Mouse (Mus musculus) hindbrain, embryonic 14.5 days (tissue): ENCODE results near the gene G6pc. TPM values are rescaled to one million over a fixed set of nuclear protein-coding genes. Genes with fewer than 3 reads are reported as not detected.
"Not testable (repeated sequence)": the region's sequence is repeated elsewhere in the genome, so short reads cannot be mapped to it uniquely, and the experiment has no call there.

Experiments
- ATAC-seq: fragments of 200-750 bp; cut with Nextera tagmentation; 2 replicates; pipeline ENCODE4 v1.8.0; 2017; ENCODE audit warnings: moderate number of reproducible peaks, mild to moderate bottlenecking, moderate TSS enrichment, moderate library complexity; ENCODE audit not compliant: low FRiP score
- DNase-seq: peaks from one replicate; pipeline ENCODE4 v3.0.0-alpha.2; 2015; ENCODE audit warnings: low spot score
- H3K27ac ChIP-seq: fragments of 300-500 bp; sonication (generic); 2 replicates; pipeline ENCODE4 v1.5.1; 2014; ENCODE audit warnings: mild to moderate bottlenecking, moderate library complexity
- H3K27me3 ChIP-seq: fragments of 300-500 bp; sonication (generic); 2 replicates; pipeline ENCODE4 v1.6.1; 2014; ENCODE audit warnings: mild to moderate bottlenecking, low read length, mixed read lengths; ENCODE audit not compliant: control insufficient read depth, insufficient read depth
- H3K36me3 ChIP-seq: fragments of 300-500 bp; sonication (generic); replicated peaks from 2 replicates; pipeline ENCODE4 v1.6.1; 2014; ENCODE audit not compliant: control insufficient read depth, insufficient read depth
- H3K4me1 ChIP-seq: fragments of 300-500 bp; sonication (generic); replicated peaks from 2 replicates; pipeline ENCODE4 v1.6.1; 2014; ENCODE audit warnings: antibody characterized with exemption, low read length, mixed read lengths; ENCODE audit not compliant: control insufficient read depth, insufficient read depth
- H3K4me2 ChIP-seq: fragments of 300-500 bp; sonication (generic); replicated peaks from 2 replicates; pipeline ENCODE4 v1.6.1; 2014; ENCODE audit warnings: mild to moderate bottlenecking, moderate library complexity
- H3K4me3 ChIP-seq: fragments of 300-500 bp; sonication (generic); replicated peaks from 2 replicates; pipeline ENCODE4 v1.5.1; 2014; ENCODE audit warnings: mild to moderate bottlenecking, low read length
- H3K9ac ChIP-seq: fragments of 300-500 bp; sonication (generic); 2 replicates; pipeline ENCODE4 v1.6.1; 2014
- H3K9me3 ChIP-seq: fragments of 300-500 bp; sonication (generic); 2 replicates; pipeline ENCODE4 v1.6.1; 2016; ENCODE audit warnings: low read length; ENCODE audit not compliant: control insufficient read depth
- WGBS: fragments of 180-500 bp; shearing (Covaris S2); extraction: QIAGEN DNeasy Blood & Tissue Kit; methylation state at CpG from one replicate; pipeline ENCODE4 v1.1.7; 2014; 5-methylcytosine and 5-hydroxymethylcytosine counted together
- polyA plus RNA-seq: library from polyadenylated mRNA; unstranded; fragments of >200 nt; fragmentation: Nextera tagmentation; extraction: Ambion mirVana; gene quantifications from 2 replicates; pipeline ENCODE4 v1.2.1, GENCODE M21; 2014

Gene G6pc
- polyA plus RNA-seq, 1 experiment from 2014 or later = not detected

GRCm38 (mm10) chr11:101374421-101374938 is 7.1 kb downstream of the G6pc start:
- no peaks in the 10 kb centered on the region for H3K4me1 ChIP-seq
- no peaks in the 10 kb centered on the region for H3K27me3 ChIP-seq
- WGBS = 73% methylated on average over 7 of the region's 7 CpGs
- H3K9ac ChIP-seq = no peak overlapping the region
- H3K4me3 ChIP-seq = no peak overlapping the region
- H3K4me2 ChIP-seq = no peak overlapping the region
- ATAC-seq (no peak), DNase-seq (no peak)
- H3K9me3 ChIP-seq = no peaks in the 10 kb centered on the region
- H3K36me3 ChIP-seq = no peaks in the 10 kb centered on the region
- no peak overlapping the region for H3K27ac ChIP-seq

- not testable (repeated sequence) for H3K27me3 ChIP-seq, DNase-seq, H3K36me3 ChIP-seq, H3K4me2 ChIP-seq, H3K4me1 ChIP-seq, H3K9me3 ChIP-seq, H3K4me3 ChIP-seq, ATAC-seq, H3K9ac ChIP-seq, H3K27ac ChIP-seq
- WGBS = 93% methylated on average over 8 of the region's 8 CpGs
These were observed 10.8 kb downstream of the G6pc start for GRCm38 (mm10) chr11:101378196-101378595.

- ATAC-seq = no peak
- Histone ChIP-seq H3K9me3 (no peaks in the 10 kb centered on the region), H3K27ac (no peak overlapping the region), H3K36me3 (no peaks in the 10 kb centered on the region), H3K4me3 (no peak overlapping the region), H3K27me3 (no peaks in the 10 kb centered on the region), H3K4me1 (no peaks in the 10 kb centered on the region), H3K4me2 (no peak overlapping the region), H3K9ac (no peak overlapping the region)
- DNase-seq = no peak
- WGBS = 86% methylated on average over 6 of the region's 6 CpGs
These were observed 11.6 kb downstream of the G6pc start for GRCm38 (mm10) chr11:101378926-101379325.

- Histone ChIP-seq H3K36me3 (no peaks in the 10 kb centered on the region), H3K4me3 (no peak overlapping the region), H3K9ac (no peak overlapping the region), H3K9me3 (no peaks in the 10 kb centered on the region), H3K27ac (no peak overlapping the region), H3K4me2 (no peak overlapping the region), H3K27me3 (no peaks in the 10 kb centered on the region), H3K4me1 (no peaks in the 10 kb centered on the region)
- DNase-seq = no peak
- WGBS = 13% methylated on average over 4 of the region's 4 CpGs
- ATAC-seq = no peak
These were observed 14.5 kb downstream of the G6pc start for GRCm38 (mm10) chr11:101381817-101382216.

GRCm38 (mm10) chr11:101395110-101395509 is 27.7 kb downstream of the G6pc start:
- Histone ChIP-seq H3K9me3 (no peaks in the 10 kb centered on the region), H3K27ac (no peak overlapping the region), H3K4me1 (no peaks in the 10 kb centered on the region), H3K9ac (no peak overlapping the region), H3K36me3 (no peaks in the 10 kb centered on the region), H3K4me2 (no peak overlapping the region), H3K27me3 (no peaks in the 10 kb centered on the region), H3K4me3 (no peak overlapping the region)
- ATAC-seq (no peak), DNase-seq (peak; percentile 78)
- whole genome bisulfite sequencing = 6% methylated on average over 8 of the region's 8 CpGs

- ATAC-seq (no peak), DNase-seq (no peak)
- no peak overlapping the region for H3K9ac ChIP-seq
- H3K4me1 ChIP-seq = peaks cover 6% of the 10 kb centered on the region; the same call in 1 of the 2 replicates
- no peaks in the 10 kb centered on the region for H3K27me3 ChIP-seq
- 78% methylated on average over 2 of the region's 2 CpGs for WGBS
- H3K36me3 ChIP-seq = peaks cover 35% of the 10 kb centered on the region
- no peak overlapping the region for H3K4me3 ChIP-seq
- no peaks in the 10 kb centered on the region for H3K9me3 ChIP-seq
- no peak overlapping the region for H3K27ac ChIP-seq
- no peak overlapping the region for H3K4me2 ChIP-seq
These were observed 47.9 kb downstream of the G6pc start for GRCm38 (mm10) chr11:101415306-101415705.

- H3K27me3 ChIP-seq = no peaks in the 10 kb centered on the region
- H3K9me3 ChIP-seq = no peaks in the 10 kb centered on the region
- peak overlapping the region; percentile 63 for H3K4me3 ChIP-seq
- peak overlapping the region; percentile 55 for H3K4me2 ChIP-seq
- ATAC-seq (peak; percentile 12; the same call in 1 of the 2 replicates), DNase-seq (no peak)
- peak overlapping the region; percentile 80 for H3K27ac ChIP-seq
- peak overlapping the region; percentile 77 for H3K9ac ChIP-seq
- 2% methylated on average over 11 of the region's 11 CpGs for WGBS
- peaks cover 6% of the 10 kb centered on the region; the same call in 1 of the 2 replicates for H3K4me1 ChIP-seq
- peaks cover 23% of the 10 kb centered on the region for H3K36me3 ChIP-seq
These were observed 49.2 kb downstream of the G6pc start for GRCm38 (mm10) chr11:101416433-101417100.

GRCm38 (mm10) chr11:101417101-101417855 is 49.9 kb downstream of the G6pc start, which contains the start of gene Aarsd1:
Gene Aarsd1, minus strand, starts transcription at chr11:101417615.
- no peaks in the 10 kb centered on the region for H3K27me3 ChIP-seq
- peak within 1 kb of the TSS; percentile 55 for H3K4me2 ChIP-seq
- H3K4me3 ChIP-seq = peak within 1 kb of the TSS; percentile 63
- H3K36me3 ChIP-seq = peaks cover 18% of the 10 kb centered on the region
- peaks cover 6% of the 10 kb centered on the region; the same call in 1 of the 2 replicates for H3K4me1 ChIP-seq
- under 1% methylated on average over 45 of the region's 45 CpGs for WGBS
- peak; percentile 82 for ATAC-seq
- H3K9ac ChIP-seq = peak within 1 kb of the TSS; percentile 77
- H3K27ac ChIP-seq = peak within 1 kb of the TSS; percentile 80
- H3K9me3 ChIP-seq = no peaks in the 10 kb centered on the region
- peak; percentile 90 for DNase-seq

- ATAC-seq = no peak
- no peak for DNase-seq
- WGBS = 58% methylated on average over 6 of the region's 6 CpGs
These were observed 51.6 kb downstream of the G6pc start for GRCm38 (mm10) chr11:101418991-101419390.

More at GRCm38 (mm10) chr11:101418991-101419390, 51.6 kb downstream of the G6pc start:
- Histone ChIP-seq H3K9ac (no peak overlapping the region), H3K4me2 (no peak overlapping the region), H3K9me3 (no peaks in the 10 kb centered on the region), H3K27ac (no peak overlapping the region), H3K36me3 (peaks cover 2% of the 10 kb centered on the region), H3K4me3 (no peak overlapping the region), H3K27me3 (no peaks in the 10 kb centered on the region), H3K4me1 (peaks cover 8% of the 10 kb centered on the region)
